Mouse (Mus musculus) heart, postnatal 0 days (tissue): ENCODE data around the gene Ctrc. TPM values are rescaled to one million over a fixed set of nuclear protein-coding genes. Genes with fewer than 3 reads are reported as not detected.
"Not testable (repeated sequence)": the region's sequence is repeated elsewhere in the genome, so short reads cannot be mapped to it uniquely, and the experiment has no call there.

Source experiments
- ATAC-seq: fragments of 200-750 bp; cut with Nextera tagmentation; 2 replicates; pipeline ENCODE4 v1.8.0; 2017; ENCODE audit warnings: low read depth, moderate number of reproducible peaks, moderate library complexity; ENCODE audit not compliant: insufficient read depth
- DNase-seq: peaks from one replicate; pipeline ENCODE4 v3.0.0-alpha.2; 2016; ENCODE audit warnings: low spot score
- H3K27ac ChIP-seq: fragments of 300-500 bp; sonication (generic); 2 replicates; pipeline ENCODE4 v1.5.1; 2014; ENCODE audit warnings: low read depth, mild to moderate bottlenecking
- H3K27me3 ChIP-seq: fragments of 300-500 bp; sonication (generic); 2 replicates; pipeline ENCODE4 v1.6.1; 2014; ENCODE audit warnings: low read length, mixed read lengths; ENCODE audit not compliant: control insufficient read depth, insufficient read depth
- H3K36me3 ChIP-seq: fragments of 300-500 bp; sonication (generic); replicated peaks from 2 replicates; pipeline ENCODE4 v1.6.1; 2014; ENCODE audit warnings: low read length, mixed read lengths; ENCODE audit not compliant: control insufficient read depth, insufficient read depth
- H3K4me1 ChIP-seq: fragments of 300-500 bp; sonication (generic); 2 replicates; pipeline ENCODE4 v1.6.1; 2014; ENCODE audit warnings: antibody characterized with exemption; ENCODE audit not compliant: control insufficient read depth, insufficient read depth
- H3K4me2 ChIP-seq: fragments of 300-500 bp; sonication (generic); 2 replicates; pipeline ENCODE4 v1.6.1; 2014; ENCODE audit warnings: low read depth, mild to moderate bottlenecking, low read length, moderate library complexity
- H3K4me3 ChIP-seq: fragments of 300-500 bp; sonication (generic); 2 replicates; pipeline ENCODE4 v1.5.1; 2014; ENCODE audit warnings: low read depth, low read length
- H3K9ac ChIP-seq: fragments of 300-500 bp; sonication (generic); replicated peaks from 2 replicates; pipeline ENCODE4 v1.6.1; 2014; ENCODE audit warnings: low read depth, low read length, mixed read lengths
- H3K9me3 ChIP-seq: fragments of 300-500 bp; sonication (generic); replicated peaks from 2 replicates; pipeline ENCODE4 v1.6.1; 2016; ENCODE audit warnings: low read length; ENCODE audit not compliant: control insufficient read depth
- CTCF ChIP-seq: IDR thresholded peaks from 2 replicates; pipeline ENCODE4 v1.5.1; 2016; ENCODE audit warnings: antibody characterized with exemption, control low read depth, low read depth
- EP300 ChIP-seq: IDR thresholded peaks from 2 replicates; pipeline ENCODE4 v1.6.1; 2016; ENCODE audit warnings: antibody characterized with exemption, low read depth
- WGBS: fragments of 180-500 bp; shearing (Covaris S2); extraction: QIAGEN DNeasy Blood & Tissue Kit; methylation state at CpG from one replicate; pipeline ENCODE4 v1.1.7; 2014; 5-methylcytosine and 5-hydroxymethylcytosine counted together
- polyA plus RNA-seq: library from polyadenylated mRNA; unstranded; fragments of >200 nt; fragmentation: Nextera tagmentation; extraction: Ambion mirVana; gene quantifications from 2 replicates; pipeline ENCODE4 v1.2.1, GENCODE M21; 2015
- total RNA-seq: library from RNA; depleted of rRNA; stranded (reverse); fragments of >200 nt; gene quantifications from 2 replicates; pipeline ENCODE4 v1.2.3, GENCODE M21; 2014; ENCODE audit warnings: low replicate concordance

Gene Ctrc
- total and polyA plus RNA-seq, 2 experiments from 2014 or later, result not detected

DNA sequence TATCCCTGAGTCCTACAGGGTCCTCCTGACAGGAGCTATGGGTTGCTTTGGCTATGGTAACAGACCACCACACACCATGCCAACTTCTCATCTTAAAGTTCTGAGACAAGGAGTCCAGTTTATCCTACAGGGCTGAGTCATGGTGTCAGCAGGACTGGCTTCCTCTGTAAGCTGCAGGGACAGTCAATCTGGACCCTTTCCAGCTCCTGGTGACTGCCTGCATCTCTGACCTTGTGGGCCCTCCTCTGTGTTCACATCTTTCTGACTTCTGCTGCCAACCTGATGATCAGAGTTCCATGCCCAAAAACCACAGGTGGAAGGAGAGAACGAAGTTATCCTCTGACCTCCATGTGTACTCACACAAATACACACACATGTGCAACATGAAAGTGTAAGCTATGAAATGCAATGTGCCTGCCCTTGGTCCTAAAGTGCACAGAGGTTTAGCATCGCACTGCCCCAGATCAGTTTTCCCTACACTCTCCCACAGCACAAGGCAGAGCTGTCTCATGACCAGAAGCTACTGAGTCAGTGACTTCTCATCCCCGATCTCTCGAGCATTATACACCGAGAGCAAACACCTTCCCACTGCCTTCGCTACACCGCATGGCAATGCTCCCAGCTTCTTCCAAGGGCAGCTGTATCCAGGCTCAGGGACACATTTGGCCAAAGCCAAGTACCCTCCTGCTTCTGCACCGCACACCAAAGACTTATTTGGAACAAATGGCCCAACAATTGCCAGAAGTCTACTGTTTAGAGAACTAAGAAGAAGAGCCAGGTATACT lies 64.8 kb downstream of the Ctrc start:
- no peak overlapping the region for H3K27ac ChIP-seq
- H3K4me2 ChIP-seq, result no peak overlapping the region
- H3K4me3 ChIP-seq, result no peak overlapping the region
- H3K4me1 ChIP-seq, result no peaks in the 10 kb centered on the region
- TF ChIP-seq CTCF (no peak), EP300 (no peak)
- H3K9ac ChIP-seq, result no peak overlapping the region
- 92% methylated on average over 8 of the region's 8 CpGs for WGBS
- H3K9me3 ChIP-seq, result no peaks in the 10 kb centered on the region
- no peak for DNase-seq
- peaks cover 90% of the 10 kb centered on the region for H3K36me3 ChIP-seq
- H3K27me3 ChIP-seq, result no peaks in the 10 kb centered on the region
- ATAC-seq, result no peak

DNA sequence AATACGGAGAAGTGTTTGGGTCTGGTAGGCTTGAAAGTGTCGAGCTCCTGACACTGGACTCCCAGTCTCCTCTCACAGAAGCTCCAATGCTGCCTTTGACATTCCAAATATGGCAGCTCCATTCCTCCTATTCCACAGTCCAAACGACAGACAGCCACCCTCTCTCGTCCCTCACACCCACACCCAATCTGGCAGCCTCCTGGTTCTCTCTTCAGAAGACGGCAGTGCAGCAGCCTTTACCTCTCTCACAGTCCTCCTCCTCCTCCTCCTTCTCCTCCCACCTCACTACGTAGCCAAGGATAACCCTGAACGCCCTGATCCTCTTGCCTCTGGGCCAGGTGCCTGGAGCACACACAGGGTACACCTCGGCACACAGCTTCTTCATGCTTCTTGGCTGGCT lies 66.3 kb downstream of the Ctrc start:
- H3K36me3 ChIP-seq, result peaks cover 91% of the 10 kb centered on the region

DNA sequence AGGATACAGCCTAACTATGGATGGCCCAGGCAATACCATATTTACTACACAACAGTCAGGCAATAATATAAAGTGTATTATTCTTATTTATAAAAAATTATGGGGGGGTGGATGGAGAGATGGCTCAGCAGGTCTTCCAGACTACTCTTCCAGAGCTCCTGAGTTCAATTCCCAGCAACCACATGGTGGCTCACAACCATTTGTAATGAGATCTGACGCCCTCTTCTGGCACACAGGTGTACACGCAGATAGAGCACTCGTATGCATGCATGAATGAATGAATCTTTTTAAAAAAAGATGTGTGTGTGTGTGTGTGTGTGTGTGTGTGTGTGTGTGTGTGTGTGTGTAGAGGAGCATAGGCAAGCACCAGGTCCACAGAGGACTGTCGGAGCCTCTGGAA lies 73.1 kb downstream of the Ctrc start:
- H3K4me2 ChIP-seq, H3K9me3 ChIP-seq, H3K9ac ChIP-seq, H3K4me1 ChIP-seq, H3K27me3 ChIP-seq, DNase-seq, H3K4me3 ChIP-seq, ATAC-seq, H3K27ac ChIP-seq: not testable (repeated sequence)
- peaks cover 84% of the 10 kb centered on the region for H3K36me3 ChIP-seq
- WGBS, result 84% methylated on average over 4 of the region's 4 CpGs

More for the DNA sequence above, 66.3 kb downstream of the Ctrc start:
- no peak overlapping the region for H3K4me3 ChIP-seq
- DNase-seq (no peak), ATAC-seq (no peak)
- H3K4me1 ChIP-seq, result no peaks in the 10 kb centered on the region
- H3K27ac ChIP-seq, result no peak overlapping the region
- no peak overlapping the region for H3K9ac ChIP-seq
- no peak for TF ChIP-seq EP300
- no peak for TF ChIP-seq CTCF
- WGBS, result 70% methylated on average over 8 of the region's 8 CpGs
- H3K4me2 ChIP-seq, result no peak overlapping the region
- no peaks in the 10 kb centered on the region for H3K27me3 ChIP-seq
- H3K9me3 ChIP-seq, result no peaks in the 10 kb centered on the region

DNA sequence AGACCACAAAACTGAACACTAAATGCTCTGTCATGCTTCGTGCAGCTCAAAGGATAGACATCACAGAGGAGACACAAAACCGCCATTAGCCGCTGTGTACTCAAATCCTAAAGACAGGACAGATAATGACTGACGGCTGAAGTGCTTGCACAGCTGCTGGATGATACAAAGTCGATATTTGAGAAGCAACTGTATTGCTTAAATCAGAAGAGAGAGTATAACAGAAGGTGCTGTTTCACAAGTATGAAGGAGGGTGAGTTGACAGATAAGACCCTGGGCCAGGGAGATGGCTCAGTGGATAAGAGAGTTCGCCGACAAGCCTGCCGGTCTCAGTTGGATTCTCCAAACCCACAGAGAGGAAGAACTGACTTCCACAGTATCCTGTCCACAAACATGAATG lies 74.3 kb downstream of the Ctrc start:
- no peak overlapping the region for H3K9ac ChIP-seq
- H3K4me1 ChIP-seq, result peaks cover 12% of the 10 kb centered on the region
- DNase-seq (no peak), ATAC-seq (no peak)
- TF ChIP-seq EP300 (no peak), CTCF (no peak)
- no peak overlapping the region for H3K4me2 ChIP-seq
- H3K27me3 ChIP-seq, result no peaks in the 10 kb centered on the region
- peaks cover 75% of the 10 kb centered on the region for H3K36me3 ChIP-seq
- H3K9me3 ChIP-seq, result no peaks in the 10 kb centered on the region
- no peak overlapping the region for H3K27ac ChIP-seq
- H3K4me3 ChIP-seq, result no peak overlapping the region
- WGBS, result 88% methylated on average over 8 of the region's 8 CpGs

DNA sequence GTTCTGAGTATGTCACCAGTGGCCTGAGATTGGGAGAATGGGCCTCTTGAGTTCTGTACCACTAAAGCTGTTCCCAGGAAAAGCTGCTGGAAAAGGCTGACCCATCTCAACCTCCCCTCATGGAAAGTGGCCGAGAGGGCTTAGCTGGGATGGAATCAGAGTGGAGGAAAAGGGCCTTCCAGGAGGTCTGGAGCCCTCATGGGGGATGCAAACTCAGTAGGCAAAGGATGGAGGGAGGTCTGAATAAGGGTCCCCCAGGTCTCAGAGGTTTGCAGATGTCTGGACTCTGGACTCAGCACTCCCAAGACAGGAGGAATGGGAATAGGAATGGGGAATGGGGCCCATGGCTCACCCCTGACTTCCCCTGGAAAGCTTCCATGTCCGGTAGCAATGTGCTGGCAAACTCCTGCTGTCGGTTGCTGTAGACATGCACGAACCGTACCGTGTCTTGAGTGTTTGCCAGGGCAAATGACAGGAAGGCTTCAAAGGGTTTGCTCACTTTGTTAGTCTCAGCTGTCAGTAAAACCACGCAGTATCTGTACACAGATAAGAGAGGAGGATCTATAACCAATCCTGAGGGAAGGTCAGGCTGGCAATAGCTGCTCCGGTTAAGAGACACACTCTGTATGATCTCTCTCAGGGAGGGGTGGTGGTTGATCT lies 76.5 kb downstream of the Ctrc start:
- Histone ChIP-seq H3K4me2 (no peak overlapping the region), H3K9me3 (no peaks in the 10 kb centered on the region), H3K27ac (peak overlapping the region; percentile 16; the same call in 1 of the 2 replicates), H3K27me3 (no peaks in the 10 kb centered on the region), H3K4me1 (peaks cover 22% of the 10 kb centered on the region), H3K9ac (no peak overlapping the region), H3K4me3 (no peak overlapping the region), H3K36me3 (peaks cover 62% of the 10 kb centered on the region)
- TF ChIP-seq CTCF, result no peak
- TF ChIP-seq EP300, result no peak
- DNase-seq (peak; percentile 7), ATAC-seq (no peak)
- 30% methylated on average over 8 of the region's 8 CpGs for WGBS
